Mouse (Mus musculus) heart, postnatal 10 days (tissue): Measurements from ENCODE around the gene Pkp2. TPM values are rescaled to one million over a fixed set of nuclear protein-coding genes. Genes with fewer than 3 reads are reported as not detected.
"Not testable (repeated sequence)": the region's sequence is repeated elsewhere in the genome, so short reads cannot be mapped to it uniquely, and the experiment has no call there.

Experiments
- DNase-seq, 2 experiments: peaks; one replicate each; pipeline ENCODE4 v3.0.0; 2021
- intact Hi-C: fragments of 180-260 bp; cut with DNase I; formaldehyde crosslinking; loops from one replicate; pipeline ENCODE4 v1.15.1; 2025
- total RNA-seq, 2 experiments: library from RNA; stranded (reverse); gene quantifications; 2 replicates each; pipeline ENCODE4 v1.2.3; 2021

The Pkp2 gene
- 100 to 1,000 TPM; 118 to 162 TPM for total RNA-seq

DNA sequence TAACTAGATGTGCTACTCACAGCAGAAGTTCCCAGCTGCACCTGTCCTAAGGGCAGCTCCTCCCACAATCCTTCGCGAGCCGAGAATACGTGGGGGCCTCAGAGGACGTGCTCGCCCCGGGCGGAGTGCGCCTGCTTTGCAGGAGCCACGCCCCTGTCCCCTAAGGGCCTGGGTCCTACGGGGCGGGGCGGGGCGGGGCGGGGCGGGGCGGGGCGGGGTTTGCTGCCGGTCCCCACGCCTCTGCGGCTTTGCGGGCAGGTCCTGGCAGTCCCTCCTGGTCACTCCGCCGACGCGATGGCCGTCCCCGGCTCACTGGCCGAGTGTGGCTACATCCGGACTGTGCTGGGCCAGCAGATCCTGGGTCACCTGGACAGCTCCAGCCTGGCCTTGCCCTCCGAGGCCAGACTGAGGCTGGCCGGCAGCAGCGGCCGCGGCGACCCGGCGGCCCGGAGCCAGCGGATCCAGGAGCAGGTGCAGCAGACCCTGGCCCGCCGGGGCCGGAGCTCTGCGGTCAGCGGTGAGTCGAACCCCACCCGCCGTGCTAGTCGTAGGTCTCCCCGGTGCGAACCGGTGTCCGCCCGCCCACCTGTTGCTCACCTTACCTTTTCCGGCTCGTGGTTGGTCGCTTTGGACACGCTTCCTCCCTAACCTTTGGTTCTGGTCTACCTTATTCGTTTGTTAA is at the start of gene Pkp2:
Pkp2 (plus strand) TSS at position 240 of the 682 bp plus-strand sequence.
- peak; percentile 77 to 81 for DNase-seq
- intact Hi-C loops, result no loop called here

DNA sequence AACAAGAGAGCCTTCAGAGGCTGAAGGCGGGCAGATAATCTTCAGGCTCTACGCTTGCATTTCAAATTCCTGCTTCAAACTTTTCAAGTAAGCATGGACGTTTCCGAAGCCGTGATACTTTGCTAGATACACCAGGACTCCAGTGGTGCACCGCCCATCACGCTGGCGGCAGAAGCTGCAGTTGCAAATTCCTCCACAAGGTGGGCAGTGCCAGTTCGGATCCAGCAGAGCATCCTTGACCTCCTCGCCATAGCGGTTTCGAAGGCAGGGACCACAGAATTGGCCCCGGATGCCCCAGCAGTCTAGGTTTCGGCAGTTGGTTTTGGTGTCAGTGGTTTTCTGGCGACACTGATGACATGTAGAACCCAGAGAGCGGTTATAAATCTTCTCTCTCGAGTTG is 15.7 kb upstream of the Pkp2 start:
- intact Hi-C loops, result no loop called here

DNA sequence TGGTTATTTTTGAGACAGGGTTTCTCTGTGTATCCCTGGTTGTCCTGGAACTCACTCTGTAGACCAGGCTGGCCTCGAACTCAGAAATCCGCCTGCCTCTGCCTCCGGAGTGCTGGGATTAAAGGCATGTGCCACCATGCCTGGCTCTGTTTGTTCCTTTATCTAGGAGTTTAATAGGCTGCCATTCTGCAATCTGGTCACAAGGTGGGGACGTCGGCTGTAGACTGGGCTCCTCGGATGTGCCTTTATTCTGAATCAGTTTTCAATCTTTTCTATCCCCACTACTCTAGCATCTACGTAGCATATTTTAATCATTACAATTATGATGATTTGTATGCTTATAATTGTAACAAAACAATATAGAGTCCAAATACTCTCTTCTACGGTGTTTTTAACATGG is 11.1 kb upstream of the Pkp2 start:
- DNase-seq, result peak in 1 of 2 experiments; percentile 59
- intact Hi-C loops, result loop anchor here (1.0 kb wide), 2 partner anchors 99 to 382 kb away; no protein-coding TSS in a partner anchor

More for the DNA sequence above, 15.7 kb upstream of the Pkp2 start:
- DNase-seq, result no peak

DNA sequence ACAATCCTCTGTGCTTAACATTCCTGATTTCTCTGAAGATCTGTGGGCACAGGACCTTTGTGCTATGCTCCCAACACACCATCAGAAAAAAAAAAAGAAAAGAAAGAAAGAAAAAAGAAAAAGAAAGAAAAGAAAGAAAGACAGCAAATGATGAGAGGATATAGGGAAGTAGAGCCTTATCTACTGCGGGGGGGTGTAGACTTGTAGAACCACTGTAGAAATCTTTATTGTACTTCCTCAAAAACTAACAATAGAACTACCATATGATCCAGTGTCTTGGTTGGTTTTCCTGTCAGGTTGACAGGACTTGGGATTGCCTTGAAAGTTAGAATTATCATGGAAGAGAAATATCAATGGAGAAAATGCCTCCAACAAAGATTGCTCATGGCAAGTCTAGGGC is 8.5 kb upstream of the Pkp2 start:
- intact Hi-C loops, result no loop called here
- DNase-seq, result no peak

DNA sequence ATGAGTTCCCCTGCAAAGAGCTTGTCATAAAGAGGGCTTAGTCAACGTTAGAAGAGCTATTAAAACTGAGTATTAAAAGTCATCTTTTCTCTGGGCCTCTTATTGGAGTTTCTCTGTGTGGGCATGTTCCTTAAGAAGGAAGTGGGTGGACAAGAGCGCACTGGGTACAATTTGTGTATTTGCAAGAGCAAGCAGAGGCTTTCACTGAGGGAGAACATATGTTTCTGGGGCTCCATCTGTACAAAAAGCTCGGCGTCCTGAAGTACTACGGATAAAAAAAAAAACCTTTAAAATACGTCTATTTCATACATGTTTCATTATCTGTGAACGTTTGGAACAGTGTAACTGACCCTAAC is 417 bp upstream of the Pkp2 start:
- intact Hi-C loops, result no loop called here

DNA sequence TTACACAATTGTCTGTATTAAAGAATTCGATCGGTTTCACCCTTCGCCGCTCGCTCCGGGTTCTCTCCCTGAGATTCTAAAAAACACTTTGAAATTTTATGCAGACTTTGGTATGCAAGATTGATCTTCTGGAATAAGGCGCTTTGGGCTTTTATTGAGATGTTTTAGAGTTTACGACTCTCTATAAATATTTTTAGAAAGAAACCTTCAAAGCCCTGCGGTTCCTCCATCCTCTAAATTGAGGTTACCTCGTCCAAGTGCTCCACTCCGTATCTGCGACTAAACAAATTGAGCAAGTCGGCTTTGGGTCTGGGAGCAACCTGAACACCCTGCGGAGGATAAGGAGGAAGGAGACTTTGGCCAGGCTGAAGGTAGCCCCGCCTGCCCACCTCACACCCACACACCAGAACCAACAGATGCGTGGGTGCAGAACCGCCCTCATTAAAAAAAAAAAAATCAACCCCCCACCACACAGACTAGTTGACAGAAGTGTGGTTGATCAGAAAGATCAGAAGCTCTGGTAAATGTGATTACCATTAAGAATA is 715 bp downstream of the Pkp2 start:
- intact Hi-C loops, result loop anchor here (2.0 kb wide), 1 partner anchor 43 kb away; no protein-coding TSS in a partner anchor
- DNase-seq, result no peak

More for the DNA sequence above, 417 bp upstream of the Pkp2 start:
- DNase-seq, result no peak

DNA sequence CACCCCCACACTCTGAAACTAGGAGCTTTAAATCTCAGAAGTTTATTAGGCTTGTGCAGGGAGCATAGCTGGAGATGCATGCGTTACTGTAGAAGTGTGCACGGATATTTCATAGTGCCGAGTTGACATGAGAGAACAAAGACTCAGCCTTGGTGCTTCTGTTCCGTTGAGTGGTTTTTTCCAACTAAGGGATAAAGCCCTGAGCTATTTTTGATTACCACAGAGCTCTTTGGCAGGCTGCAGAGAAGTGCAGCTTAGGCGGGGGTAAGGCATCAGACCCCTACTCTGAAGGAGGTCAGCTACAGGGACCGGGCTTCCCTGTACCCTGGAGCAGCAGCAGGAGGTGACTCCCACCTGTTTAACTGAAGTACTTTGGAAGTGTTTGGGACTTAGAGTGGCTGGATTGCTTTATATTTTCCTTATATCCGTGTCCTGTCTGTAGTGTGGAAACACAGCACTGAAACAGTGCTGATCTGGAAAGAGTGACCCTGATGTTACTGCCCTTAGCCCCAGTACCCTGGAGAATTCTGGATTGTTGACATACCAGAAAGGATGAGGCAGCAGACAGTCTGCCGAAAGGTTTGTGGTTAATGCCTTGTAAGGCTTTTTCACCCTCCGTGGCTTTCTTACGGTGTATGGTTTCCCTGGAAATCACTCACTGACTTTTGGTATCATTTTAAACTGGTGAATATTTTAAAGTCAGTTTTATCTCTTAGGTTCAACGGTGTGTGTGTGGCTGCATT is 2.7 kb downstream of the Pkp2 start:
- peak; percentile 53 to 59 for DNase-seq
- intact Hi-C loops, result loop anchor here (2.0 kb wide), 1 partner anchor 41 kb away; no protein-coding TSS in a partner anchor

DNA sequence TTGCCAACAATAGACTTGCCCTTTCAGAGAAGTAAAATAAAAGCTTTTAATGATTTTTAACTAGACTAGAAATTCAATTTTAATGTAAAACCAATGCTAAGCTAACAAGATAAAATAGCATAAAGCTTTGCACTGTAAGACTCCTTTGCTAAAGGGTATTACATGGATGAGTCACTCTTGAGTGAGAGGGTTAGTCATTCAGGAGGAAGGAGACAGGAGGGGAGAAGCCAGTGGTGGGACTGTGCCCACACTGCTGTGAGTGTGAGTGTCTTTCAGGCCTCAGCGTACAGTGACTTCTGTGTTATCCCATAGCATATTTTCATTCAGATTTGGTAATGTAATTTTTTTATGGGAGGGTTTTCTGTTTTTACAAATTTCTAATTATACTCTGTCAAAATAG is 3.8 kb downstream of the Pkp2 start:
- no peak for DNase-seq

DNA sequence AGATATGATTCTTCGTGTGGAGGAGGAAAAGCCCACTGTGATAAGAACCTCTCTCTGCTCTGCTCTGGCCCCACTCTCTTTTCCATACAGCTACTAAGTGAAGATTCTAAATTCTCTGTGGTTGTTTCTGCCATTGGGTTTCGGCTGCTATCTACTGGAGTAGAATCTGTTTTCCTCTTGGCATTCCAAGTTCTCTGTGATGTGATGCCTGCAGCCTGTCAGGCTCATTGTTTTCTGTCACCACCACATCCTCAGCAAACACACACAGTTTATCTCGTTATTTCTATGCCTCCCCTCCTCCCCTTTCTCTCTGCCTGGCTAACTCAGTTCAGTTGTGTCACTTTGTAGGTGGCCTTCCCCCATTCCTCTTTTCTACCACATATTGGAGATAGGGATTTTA is 6.7 kb downstream of the Pkp2 start:
- intact Hi-C loops, result no loop called here
- DNase-seq, result peak in 1 of 2 experiments; percentile 57

More for the DNA sequence above, 3.8 kb downstream of the Pkp2 start:
- intact Hi-C loops, result no loop called here

DNA sequence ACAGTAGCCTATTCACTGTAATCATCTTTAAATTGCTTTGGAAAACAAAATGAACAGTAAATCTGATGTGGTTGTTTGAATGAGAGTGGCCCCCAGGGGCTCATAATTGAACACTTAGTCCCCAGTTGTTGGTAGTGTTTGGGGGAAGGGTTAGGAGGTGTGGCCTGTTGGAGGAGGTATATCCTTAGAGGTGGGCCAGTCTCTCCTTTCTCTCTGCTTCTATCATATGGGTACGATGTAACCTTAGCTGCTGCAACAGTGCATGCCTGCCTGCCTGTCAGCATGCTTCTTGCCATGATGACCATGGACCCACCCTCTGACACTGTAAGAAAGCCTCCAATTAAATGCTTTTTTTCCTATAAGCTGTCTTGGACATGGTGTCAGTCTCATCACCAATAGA is 9.5 kb downstream of the Pkp2 start:
- no peak for DNase-seq
- intact Hi-C loops, result no loop called here

DNA sequence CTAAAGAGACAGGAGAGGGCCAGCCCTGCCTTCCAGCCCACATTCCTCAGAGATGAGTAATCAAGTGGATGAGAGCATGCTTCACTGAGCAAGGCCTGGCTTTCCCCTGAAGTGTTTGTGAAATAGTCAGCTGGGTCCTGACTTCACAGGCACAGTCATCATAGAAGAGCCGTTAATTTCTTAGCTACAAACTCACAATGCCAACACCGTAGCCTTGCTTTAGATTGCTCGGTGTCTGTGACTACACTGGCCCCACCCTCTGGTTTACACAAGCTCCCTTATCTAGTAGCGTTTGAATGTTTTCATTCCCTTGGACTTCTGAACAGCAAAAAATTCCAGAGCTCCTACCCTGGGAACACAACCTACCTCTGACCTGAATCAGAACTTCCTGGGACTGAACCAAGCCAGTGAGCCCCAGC is 11.4 kb downstream of the Pkp2 start:
- intact Hi-C loops, result no loop called here
- peak; percentile 37 to 59 for DNase-seq

DNA sequence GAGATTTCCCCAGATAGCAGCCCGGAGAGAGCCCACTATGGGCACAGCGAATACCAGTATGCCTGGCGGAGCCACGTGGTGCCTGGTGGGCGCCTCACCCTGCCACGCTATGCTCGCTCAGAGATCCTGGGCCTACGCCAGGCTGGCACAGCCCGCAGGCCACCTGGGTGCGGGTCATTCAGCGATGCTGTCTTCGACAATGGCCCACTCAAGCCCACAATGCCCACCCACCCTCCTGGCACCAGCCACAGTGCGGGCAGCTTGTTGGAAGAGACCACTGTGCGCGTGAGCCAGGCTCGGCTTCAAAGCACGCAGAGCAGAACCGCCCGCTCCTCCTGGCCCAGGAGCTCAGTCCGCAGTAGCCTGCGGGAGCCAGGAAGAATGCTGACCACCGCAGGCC is 12.7 kb downstream of the Pkp2 start:
- no peak for DNase-seq
- intact Hi-C loops, result no loop called here

DNA sequence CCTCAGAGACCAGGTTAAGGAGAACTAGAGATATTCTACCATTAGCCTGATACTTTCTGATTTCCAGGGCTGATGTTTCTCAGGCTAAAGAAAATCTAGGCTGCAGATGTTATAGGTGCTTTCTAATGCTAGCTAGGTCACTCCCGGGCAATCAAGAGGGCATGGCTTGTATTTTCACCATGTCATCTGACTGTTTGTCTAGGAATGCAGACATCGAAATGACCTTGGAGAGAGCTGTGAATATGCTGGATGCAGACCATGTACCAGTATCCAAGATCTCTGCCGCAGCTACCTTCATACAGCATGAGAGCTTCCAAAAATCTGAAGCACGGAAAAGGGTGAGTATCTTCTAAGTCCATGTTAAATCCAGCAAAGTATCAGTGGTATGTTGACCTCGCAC is 17.3 kb downstream of the Pkp2 start:
- intact Hi-C loops, result no loop called here
- DNase-seq, result no peak

DNA sequence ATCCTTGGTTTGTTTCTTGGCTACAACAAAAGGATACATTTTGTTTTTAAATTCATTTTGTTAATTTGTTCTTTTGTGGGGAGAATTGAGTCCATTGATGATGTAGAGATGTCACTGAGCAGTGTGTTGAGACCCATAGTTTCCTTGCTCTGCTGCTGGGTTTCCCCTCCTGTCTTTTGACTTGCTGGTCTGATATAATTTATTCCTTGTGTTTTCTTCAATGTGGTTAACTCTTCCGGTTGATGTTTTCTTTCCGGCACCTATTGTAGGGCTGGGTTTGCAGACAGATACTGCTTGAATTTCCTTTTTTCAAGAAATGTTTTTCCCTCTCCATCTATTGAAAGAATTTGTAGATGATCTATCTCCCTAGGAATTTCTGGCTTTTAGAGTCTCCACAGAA is 20.8 kb downstream of the Pkp2 start:
- DNase-seq, result no peak
- intact Hi-C loops, result no loop called here

DNA sequence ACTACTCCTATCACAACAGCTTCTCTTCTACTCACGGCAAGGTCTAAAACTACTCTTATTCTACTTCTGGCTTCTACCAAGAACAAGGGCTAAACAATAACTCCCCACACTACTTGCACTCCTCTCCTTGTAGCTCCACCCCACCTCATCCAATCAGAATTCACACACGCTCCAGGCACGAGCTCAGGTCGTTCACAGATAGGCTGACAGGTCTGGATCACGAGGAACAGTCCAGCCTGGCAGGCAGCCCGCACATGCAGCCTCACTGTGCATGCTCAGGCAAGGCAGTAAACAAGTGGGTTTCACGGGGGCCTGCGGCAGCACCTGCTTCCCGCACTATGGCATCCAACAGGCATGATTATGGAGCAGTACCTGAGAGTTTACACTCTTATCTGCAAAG is 23.6 kb downstream of the Pkp2 start:
- intact Hi-C loops, DNase-seq: not testable (repeated sequence)

DNA sequence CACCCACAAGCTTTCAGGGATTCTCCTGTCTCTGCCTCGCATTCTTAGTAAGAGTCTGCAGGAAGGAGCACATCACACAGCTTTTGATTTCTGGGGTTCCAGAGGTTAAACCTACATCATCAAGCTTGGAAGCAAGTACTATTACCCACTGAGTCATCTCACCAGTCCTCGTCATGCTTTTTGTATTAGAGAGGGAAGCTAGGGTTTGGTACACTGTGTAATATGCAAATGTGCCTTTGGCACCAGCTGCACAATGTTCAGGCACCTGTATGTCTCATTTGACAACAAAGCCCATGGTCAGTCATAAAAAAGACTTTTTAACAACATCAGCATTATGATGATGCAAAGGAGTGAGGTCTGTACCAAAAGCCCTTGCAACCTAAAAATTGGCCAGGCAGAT is 25.2 kb downstream of the Pkp2 start:
- no peak for DNase-seq

DNA sequence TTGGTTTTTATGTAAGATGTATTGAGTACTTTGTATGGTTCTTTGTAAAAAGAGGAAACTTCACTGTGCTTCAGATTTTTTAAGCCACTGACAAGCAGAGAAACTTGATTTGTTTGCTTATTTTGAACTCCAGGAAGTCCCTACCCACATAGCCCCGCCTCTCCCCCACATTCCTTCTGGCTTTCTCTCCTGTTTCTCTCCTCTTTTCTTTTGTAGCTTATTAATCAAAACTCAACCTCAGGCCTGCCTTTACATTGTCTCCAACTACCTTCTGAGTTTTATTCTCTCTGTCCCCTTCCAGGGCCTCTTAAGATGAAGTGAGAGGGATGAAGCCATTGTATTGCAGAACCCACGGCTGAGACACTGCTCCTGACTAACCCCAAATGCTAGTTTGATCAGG is 31.6 kb downstream of the Pkp2 start:
- intact Hi-C loops, result no loop called here
- no peak for DNase-seq

More for the DNA sequence above, 25.2 kb downstream of the Pkp2 start:
- intact Hi-C loops, result no loop called here

DNA sequence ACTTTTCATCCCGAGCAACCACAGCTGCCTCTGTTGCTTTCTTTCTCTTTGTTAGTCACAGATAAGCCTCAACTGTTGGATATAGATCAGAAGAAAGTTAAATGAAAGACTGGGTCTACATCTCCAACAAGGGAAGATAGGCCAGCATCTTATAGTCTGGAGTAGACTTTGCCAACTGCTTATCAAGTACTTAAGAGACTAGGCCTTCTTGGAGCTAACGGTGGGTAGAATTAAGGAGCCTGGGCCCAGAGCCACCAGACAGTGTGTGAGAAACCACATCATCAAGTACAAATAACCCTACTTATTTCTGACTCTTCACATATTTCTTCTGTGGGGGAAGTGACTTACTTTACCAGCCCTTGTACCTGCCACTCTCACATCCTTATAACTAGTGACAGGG is 37.4 kb downstream of the Pkp2 start:
- intact Hi-C loops, result no loop called here
- no peak for DNase-seq

DNA sequence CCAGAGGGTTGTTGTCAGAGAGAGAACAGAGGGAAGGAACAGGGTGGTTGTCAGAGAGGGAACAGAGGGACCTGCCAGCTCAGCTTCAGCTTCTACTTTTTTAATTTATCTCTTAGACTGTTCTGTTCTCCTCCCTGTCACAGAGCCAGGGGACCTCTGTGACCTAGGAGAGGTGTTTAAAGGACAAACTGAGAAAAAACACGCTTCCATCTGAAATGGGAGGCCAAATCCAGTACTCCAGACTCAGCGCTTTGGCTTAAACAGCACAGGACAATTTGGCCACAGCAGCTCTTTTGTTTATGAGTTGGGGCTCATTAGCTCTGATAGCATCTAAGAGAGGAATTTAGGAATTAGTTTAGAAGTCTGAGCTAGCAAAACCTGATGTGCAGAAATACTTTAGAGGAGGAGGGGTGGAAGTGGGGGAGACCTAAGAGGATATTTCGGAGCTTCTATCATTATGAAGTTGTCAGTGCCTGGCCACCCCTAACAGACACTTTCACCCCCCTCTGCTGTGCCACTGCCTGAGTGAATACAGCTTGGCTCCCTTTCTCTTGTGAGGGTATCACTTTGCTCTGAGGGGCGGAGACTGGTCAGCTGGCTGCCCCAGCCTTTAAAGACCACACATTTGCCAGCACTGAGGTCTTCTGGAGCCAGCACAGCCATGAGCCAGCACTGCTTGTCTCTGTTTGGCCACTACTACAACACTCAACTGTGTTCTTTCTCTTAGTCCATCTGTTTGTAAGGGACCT is 40.4 kb downstream of the Pkp2 start:
- intact Hi-C loops, result no loop called here
- peak; percentile 60 to 73 for DNase-seq

DNA sequence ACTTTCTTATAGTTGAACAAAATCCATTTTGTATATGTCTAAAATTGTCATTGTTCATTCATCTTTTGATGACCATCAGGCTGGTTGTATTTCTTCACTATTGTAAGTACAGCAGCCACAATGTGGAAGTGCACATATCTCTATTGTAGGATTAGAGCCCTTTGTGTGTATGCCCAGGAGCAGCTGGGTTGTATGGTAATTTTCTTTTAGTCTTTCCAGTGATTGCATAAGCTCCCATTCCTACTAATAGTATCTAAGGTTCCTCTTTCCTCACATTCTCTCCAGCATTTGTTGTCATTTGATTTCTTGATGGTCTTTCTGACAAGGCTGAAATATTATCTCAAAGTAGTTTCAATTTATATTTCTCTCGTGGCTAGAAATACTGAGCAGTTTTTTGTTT is 42.1 kb downstream of the Pkp2 start:
- intact Hi-C loops, result no loop called here
- DNase-seq, result no peak

DNA sequence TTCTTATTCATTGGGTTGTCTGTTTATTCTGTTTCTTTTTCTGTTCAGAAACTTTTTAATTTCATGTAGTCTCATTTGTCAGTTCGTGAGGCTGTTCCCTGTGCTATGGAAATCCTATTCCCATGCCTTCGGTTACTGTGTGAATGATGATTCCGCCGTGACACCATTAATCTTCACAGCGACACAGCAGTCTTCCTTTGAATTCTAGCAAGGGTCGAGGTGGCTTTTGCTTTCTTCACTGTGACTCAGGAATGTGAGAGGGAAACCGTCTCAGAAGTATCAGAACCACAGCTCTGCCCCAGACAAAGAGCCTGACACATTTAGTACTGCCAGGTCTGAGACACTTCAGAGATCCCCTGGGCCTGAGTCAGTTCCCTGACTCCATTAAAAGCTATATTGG is 42.8 kb downstream of the Pkp2 start:
- intact Hi-C loops, result loop anchor here (2.0 kb wide), 1 partner anchor 41 kb away; no protein-coding TSS in a partner anchor
- DNase-seq, result no peak
